Mouse (Mus musculus) olfactory bulb, adult 2 months (tissue): Measurements from ENCODE around the gene Thada.

ENCODE experiments used
- CTCF ChIP-seq: fragments of 200-500 bp; IDR thresholded peaks from 2 replicates; pipeline ENCODE4 v1.5.1; 2012; ENCODE audit warnings: low read depth, mild to moderate bottlenecking, low read length, moderate library complexity; ENCODE audit not compliant: insufficient read depth
- POLR2A ChIP-seq: fragments of 200-500 bp; IDR thresholded peaks from 2 replicates; pipeline ENCODE4 v1.6.1; 2012; ENCODE audit warnings: mild to moderate bottlenecking, low read depth, low read length, moderate library complexity; ENCODE audit not compliant: insufficient read depth

- no peak for TF ChIP-seq CTCF
- no peak for TF ChIP-seq POLR2A
Measured at GRCm38 (mm10) chr17:84282388-84283280, 183.4 kb downstream of the Thada start.
